Mouse (Mus musculus) heart, postnatal 14 days (tissue): Measurements from ENCODE around the gene Spi1. TPM values are rescaled to one million over a fixed set of nuclear protein-coding genes. Genes with fewer than 3 reads are reported as not detected.

Source experiments
- DNase-seq, 2 experiments: peaks; one replicate each; pipeline ENCODE4 v3.0.0; 2021 to 2022
- intact Hi-C: fragments of 180-260 bp; cut with DNase I; formaldehyde crosslinking; loops from one replicate; pipeline ENCODE4 v1.15.1; 2025
- total RNA-seq, 2 experiments: library from RNA; stranded (reverse); gene quantifications; 2 replicates each; pipeline ENCODE4 v1.2.3; 2021

Spi1 gene
- total RNA-seq, 2 experiments from 2014 or later = 4.1 TPM

GRCm38 (mm10) chr2:91117585-91118275, 35.5 kb downstream of the Spi1 start, which contains the start of gene Mybpc3:
Gene Mybpc3 (plus strand): TSS chr2:91118144.
- DNase-seq = peak in 1 of 2 experiments; percentile 52
- intact Hi-C loops = loop anchor here (5.0 to 10.0 kb wide), 4 partner anchors 120 to 360 kb away; partner anchors contain the start of genes Arfgap2 and Ddb2

GRCm38 (mm10) chr2:91118647-91119046, 36.5 kb downstream of the Spi1 start:
- intact Hi-C loops = loop anchor here (5.0 to 10.0 kb wide), 4 partner anchors 119 to 359 kb away; partner anchors contain the start of genes Arfgap2 and Ddb2
- peak; percentile 63 to 80 for DNase-seq

GRCm38 (mm10) chr2:91119061-91119460, 36.9 kb downstream of the Spi1 start:
- intact Hi-C loops = loop anchor here (5.0 to 10.0 kb wide), 4 partner anchors 118 to 358 kb away; partner anchors contain the start of genes Arfgap2 and Ddb2
- DNase-seq = no peak

GRCm38 (mm10) chr2:91119551-91119950, 37.4 kb downstream of the Spi1 start:
- intact Hi-C loops = loop anchor here (5.0 to 10.0 kb wide), 4 partner anchors 118 to 358 kb away; partner anchors contain the start of genes Arfgap2 and Ddb2
- peak in 1 of 2 experiments; percentile 54 for DNase-seq

GRCm38 (mm10) chr2:91120261-91120671, 38.1 kb downstream of the Spi1 start:
- no peak for DNase-seq
- intact Hi-C loops = no loop called here

- no peak for DNase-seq
- intact Hi-C loops = no loop called here
Observed at GRCm38 (mm10) chr2:91121011-91121410, 38.8 kb downstream of the Spi1 start.

GRCm38 (mm10) chr2:91121497-91121896, 39.3 kb downstream of the Spi1 start:
- intact Hi-C loops = no loop called here
- no peak for DNase-seq

GRCm38 (mm10) chr2:91123521-91123920, 41.3 kb downstream of the Spi1 start:
- intact Hi-C loops = no loop called here
- no peak for DNase-seq

- no peak for DNase-seq
- intact Hi-C loops = no loop called here
Observed at GRCm38 (mm10) chr2:91125101-91125500, 42.9 kb downstream of the Spi1 start.

- no peak for DNase-seq
- intact Hi-C loops = no loop called here
Observed at GRCm38 (mm10) chr2:91128761-91129160, 46.6 kb downstream of the Spi1 start.

- peak in 1 of 2 experiments; percentile 62 for DNase-seq
- intact Hi-C loops = no loop called here
Observed at GRCm38 (mm10) chr2:91130126-91130525, 47.9 kb downstream of the Spi1 start.

GRCm38 (mm10) chr2:91131251-91131650, 49.1 kb downstream of the Spi1 start:
- no peak for DNase-seq
- intact Hi-C loops = no loop called here

- intact Hi-C loops = no loop called here
Observed at GRCm38 (mm10) chr2:91132035-91132434, 49.8 kb downstream of the Spi1 start.

GRCm38 (mm10) chr2:91136513-91137412, 54.6 kb downstream of the Spi1 start:
- intact Hi-C loops = no loop called here
- DNase-seq = peak in 1 of 2 experiments; percentile 28

More at GRCm38 (mm10) chr2:91132035-91132434, 49.8 kb downstream of the Spi1 start:
- no peak for DNase-seq

GRCm38 (mm10) chr2:91137481-91137880, 55.3 kb downstream of the Spi1 start:
- intact Hi-C loops = no loop called here
- peak in 1 of 2 experiments; percentile 30 for DNase-seq

GRCm38 (mm10) chr2:91139311-91139710, 57.1 kb downstream of the Spi1 start:
- intact Hi-C loops = no loop called here
- peak in 1 of 2 experiments; percentile 7 for DNase-seq

- intact Hi-C loops = no loop called here
- DNase-seq = peak in 1 of 2 experiments; percentile 1
Observed at GRCm38 (mm10) chr2:91139764-91140163, 57.6 kb downstream of the Spi1 start.

GRCm38 (mm10) chr2:91142920-91143319, 60.7 kb downstream of the Spi1 start:
- peak in 1 of 2 experiments; percentile 31 for DNase-seq
- intact Hi-C loops = no loop called here

GRCm38 (mm10) chr2:91143401-91143800, 61.2 kb downstream of the Spi1 start:
- no peak for DNase-seq
- intact Hi-C loops = no loop called here

GRCm38 (mm10) chr2:91148101-91148500, 65.9 kb downstream of the Spi1 start:
- DNase-seq = no peak
- intact Hi-C loops = no loop called here

GRCm38 (mm10) chr2:91151331-91151730, 69.1 kb downstream of the Spi1 start:
- no peak for DNase-seq
- intact Hi-C loops = no loop called here
